7 mouse cellular contexts compared by ENCODE assay signal in the genomic region with DNA sequence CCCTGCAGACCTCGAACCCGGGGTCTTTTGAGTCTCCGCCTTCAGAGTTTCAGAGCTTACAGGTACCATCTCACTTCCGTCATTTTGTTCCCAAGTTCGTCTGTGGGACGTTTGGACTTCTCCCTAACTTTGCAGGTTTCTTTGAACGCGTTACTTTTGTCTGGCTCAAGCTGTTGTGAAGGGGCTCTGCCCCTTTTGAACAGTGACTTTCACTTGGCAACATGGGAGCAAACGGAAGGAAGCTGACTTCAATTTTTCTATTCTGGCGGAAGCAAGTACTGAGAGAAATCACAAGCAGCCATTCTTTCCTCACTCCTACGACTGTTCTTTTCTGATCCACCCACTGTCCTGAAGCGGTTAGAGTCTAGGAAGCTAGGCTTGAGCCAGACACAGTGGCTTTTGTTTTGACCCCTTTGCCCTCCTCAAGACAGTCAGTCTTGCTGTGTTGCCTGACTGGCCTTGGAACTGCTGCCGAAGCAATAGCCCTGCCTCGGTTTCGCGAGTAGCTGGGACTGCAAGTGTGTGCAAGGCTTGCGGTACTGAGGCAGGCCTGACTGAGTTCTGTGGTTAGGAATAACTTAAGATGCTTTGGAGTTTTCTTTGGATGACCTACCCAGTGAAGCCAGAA. TPM values are rescaled to one million over a fixed set of nuclear protein-coding genes. Genes with fewer than 3 reads are reported as not detected.
A peak's percentile ranks its signal among the peaks of the same experiment; 100 is the strongest.
DNase-seq lines count a peak whose midpoint lies in the region; ATAC-seq lines count a peak whose summit lies in the region.

No protein-coding gene starts in this region.

- peak overlapping the region; percentile 95 for H3K27ac ChIP-seq in kidney, embryonic 16.5 days (ENCODE audit: low read length)
- H3K27ac ChIP-seq in midbrain, embryonic 13.5 days: no peak overlapping the region

- 14% methylated on average over 17 of the region's 17 CpGs for WGBS in kidney, embryonic 16.5 days
- WGBS in midbrain, embryonic 13.5 days: 37% methylated on average over 17 of the region's 17 CpGs

- no peaks in the 10 kb centered on the region for H3K27me3 ChIP-seq in kidney, embryonic 16.5 days (ENCODE audit: insufficient read depth, low read length)
- no peaks in the 10 kb centered on the region for H3K27me3 ChIP-seq in midbrain, embryonic 13.5 days

- no peak for ATAC-seq in kidney, embryonic 16.5 days (ENCODE audit: low FRiP score, low TSS enrichment)
- no peak for ATAC-seq in midbrain, embryonic 13.5 days
- ATAC-seq in erythroid progenitor cell, adult 5-6 weeks (replicated peaks; ENCODE audit: low FRiP score, poor library complexity, severe bottlenecking): no peak

- no peaks in the 10 kb centered on the region for H3K9me3 ChIP-seq in kidney, embryonic 16.5 days (ENCODE audit: low read length)
- H3K9me3 ChIP-seq in midbrain, embryonic 13.5 days: no peaks in the 10 kb centered on the region

- H3K4me1 ChIP-seq in kidney, embryonic 16.5 days (ENCODE audit: insufficient read depth, low read length): peaks cover 21% of the 10 kb centered on the region
- H3K4me1 ChIP-seq in midbrain, embryonic 13.5 days (replicated peaks): peaks cover 26% of the 10 kb centered on the region

- DNase-seq in CD4-positive helper T cell, adult 2 months (ENCODE audit: low read depth, low spot score): peak; percentile 62
- DNase-seq in Muller cell, postnatal 12 days (ENCODE audit: inconsistent ontology term): peak; percentile 24
- DNase-seq in gonadal fat pad, adult 2 months (ENCODE audit: low read depth): peak; percentile 22
- no peak for DNase-seq in layer of hippocampus, adult 18-20 months (ENCODE audit: low spot score in 2 of 2)

- peaks cover 21% of the 10 kb centered on the region for H3K36me3 ChIP-seq in kidney, embryonic 16.5 days (ENCODE audit: insufficient read depth, low read length)
- peaks cover 24% of the 10 kb centered on the region for H3K36me3 ChIP-seq in midbrain, embryonic 13.5 days

- peak overlapping the region; percentile 99 for H3K4me3 ChIP-seq in kidney, embryonic 16.5 days (ENCODE audit: low read length)
- peak overlapping the region; percentile 96 for H3K4me3 ChIP-seq in midbrain, embryonic 13.5 days (replicated peaks)

- peak overlapping the region; percentile 92 for H3K9ac ChIP-seq in kidney, embryonic 16.5 days (replicated peaks; ENCODE audit: low read length)
- H3K9ac ChIP-seq in midbrain, embryonic 13.5 days (replicated peaks): peak overlapping the region; percentile 95

- peak overlapping the region; percentile 88 for H3K4me2 ChIP-seq in kidney, embryonic 16.5 days (replicated peaks; ENCODE audit: low read depth, low read length)
- H3K4me2 ChIP-seq in midbrain, embryonic 13.5 days (replicated peaks): peak overlapping the region; percentile 90

RNA-seq across cellular contexts. Expression of gene Tm9sf1, which starts 0.8 kb away (rescaled TPM):
- 103 and 117 TPM in 2 replicates for polyA plus RNA-seq in gonadal fat pad, adult 2 months (2012; rRNA removed)
- 137 and 139 TPM in 2 replicates for polyA plus RNA-seq in kidney, embryonic 16.5 days (2015; fragmentation: Nextera tagmentation; extraction: Ambion mirVana)
- 59.7 and 59.8 TPM in 2 replicates for polyA plus RNA-seq in midbrain, embryonic 13.5 days (2015; fragmentation: Nextera tagmentation; extraction: Ambion mirVana)
- 39.8 and 58.4 TPM in 2 replicates for total RNA-seq in erythroid progenitor cell, adult 5-6 weeks (2015; ENCODE audit: low replicate concordance)
- 47.0 and 64.3 TPM in 2 replicates for total RNA-seq in erythroid progenitor cell, adult 5-6 weeks (2017; ENCODE audit: low replicate concordance)
- 10 to 100 TPM; 39.6 to 40.8 TPM for total RNA-seq in layer of hippocampus, adult 18-20 months (2021)

RNA-seq across cellular contexts. Expression of gene Tssk4, which starts 5.6 kb away (rescaled TPM):
- 4.4 and 4.6 TPM in 2 replicates for polyA plus RNA-seq in gonadal fat pad, adult 2 months (2012; rRNA removed)
- polyA plus RNA-seq in kidney, embryonic 16.5 days (2015; fragmentation: Nextera tagmentation; extraction: Ambion mirVana): 1.1 and 1.3 TPM in 2 replicates
- polyA plus RNA-seq in midbrain, embryonic 13.5 days (2015; fragmentation: Nextera tagmentation; extraction: Ambion mirVana): 0.38 and 0.59 TPM in 2 replicates
- total RNA-seq in erythroid progenitor cell, adult 5-6 weeks (2015; ENCODE audit: low replicate concordance): 6.5 TPM in 1 of 2 replicates, not detected in the other
- 1.3 and 2.5 TPM in 2 replicates for total RNA-seq in erythroid progenitor cell, adult 5-6 weeks (2017; ENCODE audit: low replicate concordance)
- total RNA-seq in layer of hippocampus, adult 18-20 months (2021): 1 to 10 TPM in 1 of 2 experiments, under 1 TPM in 1; 0.79 to 1.2 TPM

RNA-seq across cellular contexts. Expression of gene Gm49378, which starts 6.7 kb away (rescaled TPM):
- 3.5 and 4.7 TPM in 2 replicates for polyA plus RNA-seq in gonadal fat pad, adult 2 months (2012; rRNA removed)
- polyA plus RNA-seq in kidney, embryonic 16.5 days (2015; fragmentation: Nextera tagmentation; extraction: Ambion mirVana): 1.5 and 1.6 TPM in 2 replicates
- polyA plus RNA-seq in midbrain, embryonic 13.5 days (2015; fragmentation: Nextera tagmentation; extraction: Ambion mirVana): 1.6 and 2.1 TPM in 2 replicates
- 12.3 and 17.2 TPM in 2 replicates for total RNA-seq in erythroid progenitor cell, adult 5-6 weeks (2015; ENCODE audit: low replicate concordance)
- total RNA-seq in erythroid progenitor cell, adult 5-6 weeks (2017; ENCODE audit: low replicate concordance): 3.5 and 7.0 TPM in 2 replicates
- total RNA-seq in layer of hippocampus, adult 18-20 months (2021): 1 to 10 TPM; 2.7 to 3.8 TPM

RNA-seq across cellular contexts. Expression of gene Ipo4, which starts 8.6 kb away (rescaled TPM):
- 93.1 and 112 TPM in 2 replicates for polyA plus RNA-seq in gonadal fat pad, adult 2 months (2012; rRNA removed)
- 120 and 130 TPM in 2 replicates for polyA plus RNA-seq in kidney, embryonic 16.5 days (2015; fragmentation: Nextera tagmentation; extraction: Ambion mirVana)
- 75.1 and 82.2 TPM in 2 replicates for polyA plus RNA-seq in midbrain, embryonic 13.5 days (2015; fragmentation: Nextera tagmentation; extraction: Ambion mirVana)
- 29.9 and 46.5 TPM in 2 replicates for total RNA-seq in erythroid progenitor cell, adult 5-6 weeks (2015; ENCODE audit: low replicate concordance)
- 18.1 and 53.9 TPM in 2 replicates for total RNA-seq in erythroid progenitor cell, adult 5-6 weeks (2017; ENCODE audit: low replicate concordance)
- 100 to 1,000 TPM; 119 to 128 TPM for total RNA-seq in layer of hippocampus, adult 18-20 months (2021)

RNA-seq across cellular contexts. Expression of gene Mdp1, which starts 15.9 kb away (rescaled TPM):
- polyA plus RNA-seq in gonadal fat pad, adult 2 months (2012; rRNA removed): 33.1 and 34.8 TPM in 2 replicates
- polyA plus RNA-seq in kidney, embryonic 16.5 days (2015; fragmentation: Nextera tagmentation; extraction: Ambion mirVana): 59.8 and 61.0 TPM in 2 replicates
- 69.7 and 75.0 TPM in 2 replicates for polyA plus RNA-seq in midbrain, embryonic 13.5 days (2015; fragmentation: Nextera tagmentation; extraction: Ambion mirVana)
- 14.3 and 20.5 TPM in 2 replicates for total RNA-seq in erythroid progenitor cell, adult 5-6 weeks (2015; ENCODE audit: low replicate concordance)
- total RNA-seq in erythroid progenitor cell, adult 5-6 weeks (2017; ENCODE audit: low replicate concordance): 2.3 and 14.9 TPM in 2 replicates
- total RNA-seq in layer of hippocampus, adult 18-20 months (2021): 10 to 100 TPM; 45.5 to 52.3 TPM

Comparison
In these comparisons a context has a peak if more than half of its experiments do, and no peak if none do; other contexts are left out.
1. DNase-seq: peak in CD4-positive helper T cell, adult 2 months (single experiment), Muller cell, postnatal 12 days (single experiment) and gonadal fat pad, adult 2 months (single experiment); none in layer of hippocampus, adult 18-20 months (0 of 2).